Mouse (Mus musculus) erythroblast, embryonic 14.5 days (primary cell): ENCODE data around the gene Itch. TPM values are rescaled to one million over a fixed set of nuclear protein-coding genes. Genes with fewer than 3 reads are reported as not detected.

Experiments
- H3K27me3 ChIP-seq: 2 replicates; pipeline ENCODE4 v1.6.1; 2012; ENCODE audit warnings: inconsistent platforms; ENCODE audit not compliant: control insufficient read depth
- H3K36me3 ChIP-seq: 2 replicates; pipeline ENCODE4 v1.6.1; 2012; ENCODE audit warnings: mild to moderate bottlenecking, inconsistent platforms; ENCODE audit not compliant: control insufficient read depth
- H3K4me1 ChIP-seq: 2 replicates; pipeline ENCODE4 v1.6.1; 2012; ENCODE audit warnings: inconsistent platforms; ENCODE audit not compliant: control insufficient read depth
- H3K4me3 ChIP-seq: replicated peaks from 2 replicates; pipeline ENCODE3; 2012; ENCODE audit warnings: moderate library complexity, mild to moderate bottlenecking, inconsistent platforms
- H3K9me3 ChIP-seq: 2 replicates; pipeline ENCODE4 v1.6.1; 2012; ENCODE audit warnings: low read length, inconsistent platforms, mixed read lengths; ENCODE audit not compliant: control insufficient read depth
- GATA1 ChIP-seq: IDR thresholded peaks from 2 replicates; pipeline ENCODE4 v1.6.1; 2012; ENCODE audit warnings: low read length, inconsistent platforms, mixed read lengths
- TAL1 ChIP-seq: IDR thresholded peaks from 3 replicates; pipeline ENCODE4 v1.6.1; 2012; ENCODE audit warnings: low read length, inconsistent platforms, mixed read lengths
- polyA plus RNA-seq: library from polyadenylated mRNA; stranded (reverse); fragments of >175 nt; gene quantifications from 2 replicates; pipeline ENCODE4 v1.2.3, GENCODE M21; 2012

Itch gene
- polyA plus RNA-seq, 1 experiment = 0.06 TPM

DNA sequence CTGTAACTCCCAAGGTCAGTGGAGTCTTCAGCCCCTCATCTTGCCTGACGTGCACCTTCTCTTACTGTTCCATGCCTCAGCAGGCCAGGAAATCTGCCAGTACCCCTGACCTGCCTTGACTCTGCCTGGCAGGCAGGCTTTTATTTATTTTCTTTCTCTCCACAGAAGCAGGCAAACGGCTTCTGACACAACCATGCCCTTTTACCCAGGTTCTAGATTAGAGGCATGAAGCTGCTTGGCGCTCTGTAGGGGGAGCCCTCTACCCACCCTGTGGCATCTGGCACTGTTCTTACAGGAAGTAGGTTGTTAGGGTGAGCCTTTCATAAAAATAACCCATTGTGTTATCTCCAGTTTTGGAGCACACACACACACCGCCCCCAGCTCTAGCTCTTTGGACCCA is 107.6 kb downstream of the Itch start:
- Histone ChIP-seq H3K4me3 (no peak overlapping the region), H3K27me3 (no peaks in the 10 kb centered on the region), H3K9me3 (no peaks in the 10 kb centered on the region), H3K36me3 (peaks cover 38% of the 10 kb centered on the region), H3K4me1 (peaks cover 18% of the 10 kb centered on the region)
- TF ChIP-seq GATA1 (no peak), TAL1 (no peak)

GRCm38 (mm10) chr2:155242296-155242855 is 109.1 kb downstream of the Itch start:
- Histone ChIP-seq H3K4me1 (peaks cover 12% of the 10 kb centered on the region), H3K4me3 (no peak overlapping the region), H3K9me3 (no peaks in the 10 kb centered on the region), H3K36me3 (peaks cover 49% of the 10 kb centered on the region), H3K27me3 (no peaks in the 10 kb centered on the region)
- no peak for TF ChIP-seq TAL1
- TF ChIP-seq GATA1 = no peak

GRCm38 (mm10) chr2:155246231-155246630 is 112.9 kb downstream of the Itch start:
- Histone ChIP-seq H3K36me3 (peaks cover 84% of the 10 kb centered on the region), H3K4me3 (no peak overlapping the region)
- TF ChIP-seq TAL1 (no peak), GATA1 (no peak)

DNA sequence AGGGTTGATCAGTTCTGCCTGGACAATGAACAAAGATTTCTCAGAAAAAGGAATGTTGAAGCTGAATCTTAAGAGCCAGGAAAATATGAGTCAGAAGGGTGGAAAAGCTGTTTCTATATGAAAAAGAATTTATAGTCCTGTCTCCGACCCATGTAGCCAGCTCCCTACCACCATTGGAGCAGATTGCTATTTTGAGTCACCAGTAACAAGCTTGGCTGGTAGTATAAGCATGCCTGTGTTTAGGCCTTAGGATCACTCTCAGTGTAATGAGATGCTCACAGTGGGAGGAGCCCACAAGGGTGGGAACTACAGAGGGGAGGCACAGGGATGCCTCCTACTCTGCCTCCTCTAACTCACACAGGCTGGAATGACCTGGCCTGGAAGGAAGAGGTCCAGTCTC is 114.9 kb downstream of the Itch start:
- Histone ChIP-seq H3K4me1 (no peaks in the 10 kb centered on the region), H3K9me3 (no peaks in the 10 kb centered on the region), H3K4me3 (no peak overlapping the region), H3K36me3 (peaks cover 79% of the 10 kb centered on the region), H3K27me3 (no peaks in the 10 kb centered on the region)
- TF ChIP-seq GATA1 (no peak), TAL1 (no peak)

More at GRCm38 (mm10) chr2:155246231-155246630, 112.9 kb downstream of the Itch start:
- no peaks in the 10 kb centered on the region for H3K27me3 ChIP-seq
- H3K9me3 ChIP-seq = no peaks in the 10 kb centered on the region
- H3K4me1 ChIP-seq = no peaks in the 10 kb centered on the region

DNA sequence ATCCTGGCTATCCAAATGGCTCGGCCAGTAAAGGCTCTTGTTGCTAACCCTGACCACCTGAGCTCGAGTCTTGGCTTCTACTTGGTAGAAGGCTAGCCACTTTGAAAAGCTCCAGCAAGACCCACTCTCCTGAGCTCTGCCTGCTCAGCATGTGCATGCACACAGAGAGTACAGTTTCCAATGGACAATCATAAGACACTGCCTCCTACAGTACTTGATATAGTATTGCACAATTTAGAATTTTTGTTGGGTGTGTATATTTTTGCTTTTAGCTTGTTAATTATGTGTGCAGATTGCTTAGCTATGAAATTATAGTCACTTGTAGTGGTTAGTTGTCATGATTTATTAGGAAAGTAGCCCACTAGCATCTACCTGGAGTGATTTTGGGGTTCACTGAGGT is 115.4 kb downstream of the Itch start:
- no peaks in the 10 kb centered on the region for H3K9me3 ChIP-seq
- no peaks in the 10 kb centered on the region for H3K4me1 ChIP-seq
- no peaks in the 10 kb centered on the region for H3K27me3 ChIP-seq
- TF ChIP-seq GATA1 = no peak
- no peak for TF ChIP-seq TAL1
- no peak overlapping the region for H3K4me3 ChIP-seq
- peaks cover 75% of the 10 kb centered on the region for H3K36me3 ChIP-seq

DNA sequence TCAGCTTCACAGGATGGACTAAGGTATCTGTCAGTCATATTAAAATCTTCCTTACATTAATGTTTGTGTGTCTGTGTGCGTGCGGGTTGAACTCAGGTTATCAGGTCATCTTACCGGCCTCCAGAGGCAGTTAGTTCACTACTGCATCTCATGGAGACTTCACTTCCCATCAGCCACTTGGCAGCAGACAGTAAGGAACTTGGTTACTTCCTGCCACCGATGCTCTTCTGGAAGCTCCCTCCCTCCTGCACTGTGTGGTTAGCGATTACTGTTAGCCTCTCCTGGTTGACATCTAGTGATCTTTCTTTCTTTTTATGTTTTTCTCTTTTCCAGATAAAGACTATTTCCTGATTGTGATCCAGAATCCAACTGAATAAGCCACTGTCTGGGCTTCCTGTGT is 116.3 kb downstream of the Itch start:
- Histone ChIP-seq H3K27me3 (no peaks in the 10 kb centered on the region), H3K9me3 (no peaks in the 10 kb centered on the region), H3K36me3 (peaks cover 67% of the 10 kb centered on the region), H3K4me3 (no peak overlapping the region), H3K4me1 (no peaks in the 10 kb centered on the region)
- TF ChIP-seq GATA1 (no peak), TAL1 (no peak)

DNA sequence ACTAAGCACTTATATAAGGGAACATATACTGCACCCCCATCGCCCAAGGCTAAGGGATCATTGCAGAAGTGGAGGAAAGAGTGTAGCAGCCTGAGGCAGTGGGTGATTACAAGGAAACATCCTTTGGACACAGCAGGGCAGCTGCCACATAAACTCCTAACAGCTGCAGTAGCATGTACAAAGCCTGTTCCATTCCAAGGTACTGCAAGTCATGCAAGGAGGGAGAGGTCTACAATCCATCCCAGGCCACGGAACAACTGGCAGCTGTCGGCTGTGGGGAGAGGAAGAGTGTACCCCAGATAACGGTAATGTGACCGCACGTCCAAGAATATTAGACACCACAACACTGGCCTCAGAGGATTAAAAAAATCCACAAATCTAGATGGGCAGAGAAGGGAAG is 132.2 kb downstream of the Itch start:
- H3K4me3 ChIP-seq = no peak overlapping the region
- H3K27me3 ChIP-seq = no peaks in the 10 kb centered on the region

GRCm38 (mm10) chr2:155266896-155267295 is 133.6 kb downstream of the Itch start:
- no peak overlapping the region for H3K4me3 ChIP-seq
- no peaks in the 10 kb centered on the region for H3K36me3 ChIP-seq
- no peak for TF ChIP-seq GATA1
- H3K4me1 ChIP-seq = no peaks in the 10 kb centered on the region
- no peaks in the 10 kb centered on the region for H3K27me3 ChIP-seq
- no peaks in the 10 kb centered on the region for H3K9me3 ChIP-seq

More for the DNA sequence above, 132.2 kb downstream of the Itch start:
- no peaks in the 10 kb centered on the region for H3K9me3 ChIP-seq
- no peaks in the 10 kb centered on the region for H3K4me1 ChIP-seq
- H3K36me3 ChIP-seq = no peaks in the 10 kb centered on the region
- TF ChIP-seq GATA1 (no peak), TAL1 (no peak)

- no peaks in the 10 kb centered on the region; the same call in 1 of the 2 replicates for H3K27me3 ChIP-seq
- H3K4me1 ChIP-seq = peaks cover 15% of the 10 kb centered on the region
- no peaks in the 10 kb centered on the region for H3K9me3 ChIP-seq
- H3K36me3 ChIP-seq = no peaks in the 10 kb centered on the region
- no peak for TF ChIP-seq TAL1
- no peak for TF ChIP-seq GATA1
- H3K4me3 ChIP-seq = no peak overlapping the region
These were observed 138.6 kb downstream of the Itch start for GRCm38 (mm10) chr2:155271957-155272356.
